7 mouse cellular contexts compared by ENCODE assay signal in genomic region chr12:102346507-102346906, GRCm38 (mm10).
DNase-seq lines count a peak whose midpoint lies in the region; ATAC-seq and TF ChIP-seq lines count a peak whose summit lies in the region.

No protein-coding gene starts in this region.

- DNase-seq in kidney, adult 2 months: peak; percentile 74
- DNase-seq in ES-E14 (ENCODE audit: low read depth, low spot score): peak; percentile 58
- peak; percentile 63 for DNase-seq in adrenal gland, postnatal 10 days
- DNase-seq in frontal cortex, adult 2 months (ENCODE audit: extremely low spot score in 1 of 2, low spot score in 1 of 2): peak; percentile 13 to 63
- DNase-seq in lung, adult 18-20 months: peak; percentile 65 to 70
- peak; percentile 84 for DNase-seq in splenic B cell, adult 2 months (ENCODE audit: low read depth, low spot score)

- H3K27ac ChIP-seq in kidney, adult 2 months (ENCODE audit: insufficient read depth, low read depth, low read length): no peak overlapping the region
- no peak overlapping the region for H3K27ac ChIP-seq in kidney, embryonic 16.5 days (ENCODE audit: low read length)
- H3K27ac ChIP-seq in ES-E14 (ENCODE audit: insufficient read depth, low read depth, low read length, poor library complexity, severe bottlenecking): no peak overlapping the region

- H3K4me1 ChIP-seq in kidney, adult 2 months (ENCODE audit: control insufficient read depth, insufficient read depth, low read length): no peaks in the 10 kb centered on the region
- H3K4me1 ChIP-seq in kidney, embryonic 16.5 days (ENCODE audit: insufficient read depth, low read length): 0 out of 2 replicates have a peak, but pooled peaks cover 6% of the 10 kb centered on the region
- H3K4me1 ChIP-seq in ES-E14 (ENCODE audit: control insufficient read depth in 2 of 2, insufficient read depth in 2 of 2, low read length in 2 of 2, poor library complexity in 1 of 2): 0 out of 4 replicates have a peak, but pooled peaks cover 0 to 1% of the 10 kb centered on the region in 2 experiments

- no peak overlapping the region for H3K9ac ChIP-seq in kidney, embryonic 16.5 days (replicated peaks; ENCODE audit: low read length)
- H3K9ac ChIP-seq in ES-E14 (ENCODE audit: insufficient read depth, low read depth, low read length, poor library complexity, severe bottlenecking): no peak overlapping the region

- WGBS in kidney, adult 2 months: 43% methylated on average over 1 of the region's 1 CpGs
- 24% methylated on average over 1 of the region's 1 CpGs for WGBS in kidney, embryonic 16.5 days

- no peak overlapping the region for H3K4me3 ChIP-seq in kidney, adult 2 months (ENCODE audit: insufficient read depth, low read depth, low read length)
- no peak overlapping the region for H3K4me3 ChIP-seq in kidney, embryonic 16.5 days (ENCODE audit: low read length)
- H3K4me3 ChIP-seq in ES-E14 (ENCODE audit: insufficient read depth in 1 of 2, low read depth in 1 of 2, low read length in 2 of 2, poor library complexity in 1 of 2, severe bottlenecking in 1 of 2): no peak overlapping the region

- ATAC-seq in kidney, embryonic 16.5 days (ENCODE audit: low FRiP score, low TSS enrichment): no peak

- H3K9me3 ChIP-seq in kidney, embryonic 16.5 days (ENCODE audit: low read length): no peaks in the 10 kb centered on the region
- no peaks in the 10 kb centered on the region for H3K9me3 ChIP-seq in ES-E14 (ENCODE audit: control insufficient read depth, insufficient read depth, low read depth, low read length)

- TF ChIP-seq CTCF in kidney, adult 2 months (conservative IDR thresholded peaks at IDR 0.05; ENCODE audit: insufficient read depth, insufficient read length, low read depth, low read length): peak; percentile 68

- H3K27me3 ChIP-seq in kidney, adult 2 months (replicated peaks; ENCODE audit: control insufficient read depth, insufficient read depth, low read length): no peaks in the 10 kb centered on the region
- H3K27me3 ChIP-seq in kidney, embryonic 16.5 days (ENCODE audit: insufficient read depth, low read length): no peaks in the 10 kb centered on the region
- H3K27me3 ChIP-seq in splenic B cell, adult 2 months (ENCODE audit: control insufficient read depth, insufficient read depth, low read length, poor library complexity, severe bottlenecking): no peaks in the 10 kb centered on the region

- no peaks in the 10 kb centered on the region for H3K36me3 ChIP-seq in kidney, adult 2 months (ENCODE audit: control insufficient read depth, insufficient read depth, low read length)
- 0 out of 2 replicates have a peak, but pooled peaks cover 4% of the 10 kb centered on the region for H3K36me3 ChIP-seq in kidney, embryonic 16.5 days (ENCODE audit: insufficient read depth, low read length)
- no peaks in the 10 kb centered on the region for H3K36me3 ChIP-seq in ES-E14 (ENCODE audit: control insufficient read depth, insufficient read depth, low read length, poor library complexity, severe bottlenecking)
- no peaks in the 10 kb centered on the region; the same call in 1 of the 2 replicates for H3K36me3 ChIP-seq in splenic B cell, adult 2 months (ENCODE audit: control insufficient read depth, insufficient read depth, low read length, poor library complexity, severe bottlenecking)

- H3K4me2 ChIP-seq in kidney, embryonic 16.5 days (replicated peaks; ENCODE audit: low read depth, low read length): no peak overlapping the region

- no peak for TF ChIP-seq POLR2A in kidney, adult 2 months (IDR thresholded peaks at IDR 0.05; ENCODE audit: low read depth, low read length)

- in situ Hi-C loops in ES-E14 (cut with MboI; ENCODE audit: low sequenced_read_pairs in 2 of 2, unreplicated experiment in 2 of 2): no loop called here

TF ChIP-seq in ES-E14, 5 proteins besides CTCF, POLR2A, EP300 and RAD21:
- TF ChIP-seq MAFK (IDR thresholded peaks at IDR 0.05; ENCODE audit: insufficient read depth, low read depth, low read length) (no peak), CHD2 (IDR thresholded peaks at IDR 0.05; ENCODE audit: low read depth, low read length) (no peak), ZNF384 (IDR thresholded peaks at IDR 0.05; ENCODE audit: low read depth, low read length) (0 out of 2 replicates have a peak, but pooled peaks have one; percentile 53), HCFC1 (IDR thresholded peaks at IDR 0.05; ENCODE audit: borderline replicate concordance, insufficient read depth, low read length) (no peak), ZC3H11A (IDR thresholded peaks at IDR 0.05; ENCODE audit: borderline replicate concordance, low read depth, low read length) (peak; percentile 74)
